Mouse (Mus musculus) MEL (cell line): ENCODE results near the gene Klk1b5. TPM values are rescaled to one million over a fixed set of nuclear protein-coding genes. Genes with fewer than 3 reads are reported as not detected.

Source experiments
- DNase-seq: peaks from one replicate; pipeline ENCODE4 v3.0.0; 2011; ENCODE audit warnings: low read depth, low spot score
- H3K27ac ChIP-seq: 2 replicates; pipeline ENCODE4 v1.5.1; 2012; ENCODE audit warnings: low read depth, mild to moderate bottlenecking, control low read depth, low read length, moderate library complexity; ENCODE audit not compliant: control insufficient read depth
- H3K27me3 ChIP-seq, 2 experiments: fragments of 150-350 bp in 1 of 2; sonication (generic) in 1 of 2; 2 replicates each; pipeline ENCODE4 v1.6.1; 2012; ENCODE audit warnings: low read length in 2 of 2, mild to moderate bottlenecking in 2 of 2, improper control_type of control experiment in 1 of 2, moderate library complexity in 1 of 2; ENCODE audit not compliant: insufficient read depth in 2 of 2, control insufficient read depth in 1 of 2
- H3K36me3 ChIP-seq, 2 experiments: 2 replicates each; pipeline ENCODE4 v1.6.1; 2012 to 2014; ENCODE audit warnings: low read length in 2 of 2, improper control_type of control experiment in 1 of 2, inconsistent platforms in 1 of 2, mild to moderate bottlenecking in 1 of 2; ENCODE audit not compliant: insufficient read depth in 2 of 2, control insufficient read depth in 1 of 2
- H3K4me1 ChIP-seq, 2 experiments: fragments of 150-350 bp in 1 of 2; sonication (generic) in 1 of 2; 2 replicates each; pipeline ENCODE4 v1.6.1; 2012; ENCODE audit warnings: low read length in 2 of 2, improper control_type of control experiment in 1 of 2, mild to moderate bottlenecking in 1 of 2; ENCODE audit not compliant: insufficient read depth in 2 of 2, control insufficient read depth in 1 of 2
- H3K4me3 ChIP-seq, 2 experiments: fragments of 150-350 bp in 1 of 2; sonication (generic) in 1 of 2; 2 replicates each; pipeline ENCODE4 v1.5.1; 2012; ENCODE audit warnings: low read depth in 2 of 2, low read length in 2 of 2, mild to moderate bottlenecking in 2 of 2, moderate library complexity in 2 of 2, control low read depth in 1 of 2, improper control_type of control experiment in 1 of 2; ENCODE audit not compliant: control insufficient read depth in 1 of 2, insufficient read depth in 1 of 2
- H3K79me2 ChIP-seq: 2 replicates; pipeline ENCODE4 v1.6.1; 2012; ENCODE audit warnings: mild to moderate bottlenecking, low read length, moderate library complexity; ENCODE audit not compliant: control insufficient read depth, poor library complexity, insufficient read depth
- H3K9ac ChIP-seq: 2 replicates; pipeline ENCODE4 v1.6.1; 2012; ENCODE audit warnings: low read depth, mild to moderate bottlenecking, control low read depth, low read length, moderate library complexity; ENCODE audit not compliant: control insufficient read depth, poor library complexity, severe bottlenecking
- H3K9me3 ChIP-seq: fragments of 150-350 bp; sonication (generic); replicated peaks from 2 replicates; pipeline ENCODE4 v1.6.1; 2012; ENCODE audit warnings: mild to moderate bottlenecking, low read length, improper control_type of control experiment, moderate library complexity; ENCODE audit not compliant: insufficient read depth
- BHLHE40 ChIP-seq: IDR thresholded peaks from 2 replicates; pipeline ENCODE4 v1.6.1; 2012; ENCODE audit warnings: low read depth, mild to moderate bottlenecking, inconsistent platforms, low read length, improper control_type of control experiment, borderline replicate concordance
- E2F4 ChIP-seq: IDR thresholded peaks from 2 replicates; pipeline ENCODE4 v1.6.1; 2011; ENCODE audit warnings: low read depth, low read length, improper control_type of control experiment, borderline replicate concordance
- ELF1 ChIP-seq: IDR thresholded peaks from 2 replicates; pipeline ENCODE4 v1.6.1; 2014; ENCODE audit warnings: low read depth, mild to moderate bottlenecking, inconsistent platforms, low read length, improper control_type of control experiment, moderate library complexity
- EP300 ChIP-seq, 2 experiments: IDR thresholded peaks; 2 replicates each; pipeline ENCODE4 v1.6.1; 2011; ENCODE audit warnings: improper control_type of control experiment in 2 of 2, low read length in 2 of 2, low read depth in 1 of 2, mild to moderate bottlenecking in 1 of 2
- GATA1 ChIP-seq: IDR thresholded peaks from 2 replicates; pipeline ENCODE4 v1.6.1; 2011; ENCODE audit warnings: low read depth, low read length, improper control_type of control experiment
- HCFC1 ChIP-seq: IDR thresholded peaks from 2 replicates; pipeline ENCODE4 v1.6.1; 2012; ENCODE audit warnings: low read depth, mild to moderate bottlenecking, inconsistent platforms, low read length, improper control_type of control experiment, moderate library complexity
- JUND ChIP-seq: IDR thresholded peaks from 2 replicates; pipeline ENCODE4 v1.6.1; 2011; ENCODE audit warnings: low read depth, mild to moderate bottlenecking, improper control_type of control experiment, low read length
- KAT2A ChIP-seq: conservative IDR thresholded peaks from 2 replicates; pipeline ENCODE4 v1.6.1; 2012; ENCODE audit warnings: low read depth, low read length, improper control_type of control experiment, inconsistent platforms
- MAZ ChIP-seq: IDR thresholded peaks from 2 replicates; pipeline ENCODE4 v1.6.1; 2012; ENCODE audit warnings: low read depth, mild to moderate bottlenecking, inconsistent platforms, low read length, improper control_type of control experiment
- MYB ChIP-seq: IDR thresholded peaks from 2 replicates; pipeline ENCODE4 v1.6.1; 2011; ENCODE audit warnings: mild to moderate bottlenecking, low read depth, low read length, improper control_type of control experiment
- MYC ChIP-seq: IDR thresholded peaks from 2 replicates; pipeline ENCODE4 v1.6.1; 2011; ENCODE audit warnings: low read depth, mild to moderate bottlenecking, low read length, improper control_type of control experiment, moderate library complexity
- NRF1 ChIP-seq: IDR thresholded peaks from 2 replicates; pipeline ENCODE4 v1.6.1; 2014; ENCODE audit warnings: low read depth, mild to moderate bottlenecking, inconsistent platforms, low read length, improper control_type of control experiment, moderate library complexity; ENCODE audit not compliant: poor library complexity, insufficient read depth, severe bottlenecking
- POLR2A ChIP-seq, 2 experiments: IDR thresholded peaks; 2 replicates each; pipeline ENCODE4 v1.6.1; 2011 to 2012; ENCODE audit warnings: low read length in 2 of 2, mild to moderate bottlenecking in 2 of 2, control low read depth in 1 of 2, improper control_type of control experiment in 1 of 2, low read depth in 1 of 2, moderate library complexity in 1 of 2; ENCODE audit not compliant: control insufficient read depth in 1 of 2, insufficient read depth in 1 of 2, poor library complexity in 1 of 2
- POLR2AphosphoS5 ChIP-seq: IDR thresholded peaks from 2 replicates; pipeline ENCODE4 v1.6.1; 2012; ENCODE audit warnings: low read depth, borderline replicate concordance, mild to moderate bottlenecking, inconsistent platforms, low read length, moderate library complexity, mixed read lengths
- RCOR1 ChIP-seq: IDR thresholded peaks from 2 replicates; pipeline ENCODE4 v1.6.1; 2012; ENCODE audit warnings: low read depth, mild to moderate bottlenecking, inconsistent platforms, low read length, improper control_type of control experiment
- SIN3A ChIP-seq: IDR thresholded peaks from 2 replicates; pipeline ENCODE4 v1.6.1; 2012; ENCODE audit warnings: low read length, improper control_type of control experiment, inconsistent platforms
- SMC3 ChIP-seq: IDR thresholded peaks from 2 replicates; pipeline ENCODE4 v1.6.1; 2011; ENCODE audit warnings: low read depth, low read length, improper control_type of control experiment
- USF1 ChIP-seq: IDR thresholded peaks from 2 replicates; pipeline ENCODE4 v1.6.1; 2014; ENCODE audit warnings: low read depth, mild to moderate bottlenecking, inconsistent platforms, low read length, improper control_type of control experiment, moderate library complexity
- USF2 ChIP-seq, 2 experiments: IDR thresholded peaks; 2 replicates each; pipeline ENCODE4 v1.6.1; 2011 to 2012; ENCODE audit warnings: improper control_type of control experiment in 2 of 2, low read length in 2 of 2, borderline replicate concordance in 1 of 2, inconsistent platforms in 1 of 2, low read depth in 1 of 2, mild to moderate bottlenecking in 1 of 2; ENCODE audit not compliant: insufficient read depth in 1 of 2
- ZC3H11A ChIP-seq: IDR thresholded peaks from 2 replicates; pipeline ENCODE4 v1.6.1; 2012; ENCODE audit warnings: low read depth, mild to moderate bottlenecking, inconsistent platforms, low read length, improper control_type of control experiment
- ZMIZ1 ChIP-seq: IDR thresholded peaks from 2 replicates; pipeline ENCODE4 v1.6.1; 2012; ENCODE audit warnings: low read depth, mild to moderate bottlenecking, inconsistent platforms, low read length, improper control_type of control experiment, moderate library complexity
- ZNF384 ChIP-seq: IDR thresholded peaks from 2 replicates; pipeline ENCODE4 v1.6.1; 2012; ENCODE audit warnings: low read depth, mild to moderate bottlenecking, inconsistent platforms, low read length, improper control_type of control experiment
- polyA plus RNA-seq, 2 experiments: library from polyadenylated mRNA; stranded (reverse) in 1 of 2; unstranded in 1 of 2; fragments of >175 nt in 1 of 2; fragments of >200 nt in 1 of 2; gene quantifications; 2 replicates each; pipeline versions ENCODE4 v1.2.1 to v1.2.4; 2012; ENCODE audit warnings: low replicate concordance in 2 of 2, low read depth in 1 of 2; ENCODE audit not compliant: insufficient read length in 2 of 2, insufficient read depth in 1 of 2, missing spikeins in 1 of 2
- total RNA-seq: library from RNA; depleted of rRNA; stranded (reverse); fragments of 300-350 nt; gene quantifications from 2 replicates; pipeline ENCODE4 v1.2.3, GENCODE M21; 2012

Gene Klk1b5
- total and polyA plus RNA-seq, 3 experiments: not detected

GRCm38 (mm10) chr7:44225076-44225475 lies 9.3 kb downstream of the Klk1b5 start, which contains the start of gene Klk1:
Gene Klk1, plus strand, starts transcription at chr7:44225360.
- H3K27ac ChIP-seq: no peak within 1 kb of the TSS
- H3K4me3 ChIP-seq: no peak within 1 kb of the TSS
- no peaks in the 10 kb centered on the region for H3K36me3 ChIP-seq
- H3K9ac ChIP-seq: no peak within 1 kb of the TSS
- TF ChIP-seq MYC (no peak), NRF1 (no peak), ZNF384 (no peak), JUND (no peak), SMC3 (no peak), MYB (no peak), ELF1 (no peak), GATA1 (no peak), POLR2AphosphoS5 (no peak), BHLHE40 (no peak), ZC3H11A (no peak), POLR2A (IDR thresholded peaks at IDR 0.05; ENCODE audit: control insufficient read depth in 1 of 2, insufficient read depth in 1 of 2, low read depth in 1 of 2, low read length in 2 of 2, poor library complexity in 1 of 2) (no peak), RCOR1 (no peak), USF1 (no peak), USF2 (IDR thresholded peaks at IDR 0.05; ENCODE audit: borderline replicate concordance in 1 of 2, insufficient read depth in 1 of 2, low read depth in 1 of 2, low read length in 2 of 2) (no peak), EP300 (IDR thresholded peaks at IDR 0.05; ENCODE audit: low read depth in 1 of 2, low read length in 2 of 2) (no peak), SIN3A (no peak)
- no peak for DNase-seq
- no peaks in the 10 kb centered on the region for H3K9me3 ChIP-seq
- H3K27me3 ChIP-seq: no peaks in the 10 kb centered on the region
- no peaks in the 10 kb centered on the region for H3K79me2 ChIP-seq
- peaks cover 0 to 18% of the 10 kb centered on the region in 2 experiments; a peak in 2 of 4 replicates for H3K4me1 ChIP-seq

- TF ChIP-seq ZC3H11A: no peak
- no peak for TF ChIP-seq SMC3
- no peak for TF ChIP-seq SIN3A
- TF ChIP-seq MAZ: no peak
- no peak for TF ChIP-seq ZMIZ1
- TF ChIP-seq E2F4: no peak
- TF ChIP-seq KAT2A: no peak
- TF ChIP-seq HCFC1: no peak
- no peak within 1 kb of the TSS for H3K4me3 ChIP-seq
These were observed 20.2 kb downstream of the Klk1b5 start, which contains the start of gene Gm36864 for GRCm38 (mm10) chr7:44235909-44236308. Gene Gm36864, plus strand, starts transcription at chr7:44236177.

More at GRCm38 (mm10) chr7:44235909-44236308, 20.2 kb downstream of the Klk1b5 start, which contains the start of gene Gm36864:
- H3K79me2 ChIP-seq: no peaks in the 10 kb centered on the region
- H3K9ac ChIP-seq: no peak within 1 kb of the TSS
- no peaks in the 10 kb centered on the region for H3K9me3 ChIP-seq
- DNase-seq: no peak
- H3K36me3 ChIP-seq: peaks cover 0 to 10% of the 10 kb centered on the region in 2 experiments; a peak in 2 of 4 replicates
- peaks cover 10 to 23% of the 10 kb centered on the region in 2 experiments for H3K4me1 ChIP-seq
- no peak within 1 kb of the TSS for H3K27ac ChIP-seq
- no peaks in the 10 kb centered on the region for H3K27me3 ChIP-seq
